Mouse (Mus musculus) limb, embryonic 11.5 days (tissue): ENCODE measurements around the gene Psmb7. TPM values are rescaled to one million over a fixed set of nuclear protein-coding genes. Genes with fewer than 3 reads are reported as not detected.

ENCODE experiments used
- ATAC-seq: fragments of 200-750 bp; cut with Nextera tagmentation; 2 replicates; pipeline ENCODE4 v1.8.0; 2017; ENCODE audit warnings: low read depth; ENCODE audit not compliant: insufficient number of reproducible peaks, low FRiP score, low TSS enrichment
- DNase-seq: peaks from one replicate; pipeline ENCODE4 v3.0.0-alpha.2; 2015; ENCODE audit warnings: low spot score
- H3K27ac ChIP-seq: fragments of 300-500 bp; sonication (generic); replicated peaks from 2 replicates; pipeline ENCODE4 v1.5.1; 2014; ENCODE audit warnings: low read depth, mild to moderate bottlenecking, low read length
- H3K27me3 ChIP-seq: fragments of 300-500 bp; sonication (generic); 2 replicates; pipeline ENCODE4 v1.6.1; 2014; ENCODE audit warnings: mild to moderate bottlenecking, low read length, mixed read lengths; ENCODE audit not compliant: control insufficient read depth, insufficient read depth
- H3K36me3 ChIP-seq: fragments of 300-500 bp; sonication (generic); 2 replicates; pipeline ENCODE4 v1.6.1; 2014; ENCODE audit warnings: mild to moderate bottlenecking, low read length, moderate library complexity, mixed read lengths; ENCODE audit not compliant: control insufficient read depth, insufficient read depth
- H3K4me1 ChIP-seq: fragments of 300-500 bp; sonication (generic); 2 replicates; pipeline ENCODE4 v1.6.1; 2014; ENCODE audit warnings: low read length, mixed read lengths; ENCODE audit not compliant: control insufficient read depth, insufficient read depth
- H3K4me2 ChIP-seq: fragments of 300-500 bp; sonication (generic); 2 replicates; pipeline ENCODE4 v1.6.1; 2014; ENCODE audit warnings: low read depth, mild to moderate bottlenecking, moderate library complexity; ENCODE audit not compliant: severe bottlenecking
- H3K4me3 ChIP-seq: fragments of 300-500 bp; sonication (generic); 2 replicates; pipeline ENCODE4 v1.5.1; 2014; ENCODE audit warnings: low read depth, low read length
- H3K9ac ChIP-seq: fragments of 300-500 bp; sonication (generic); 2 replicates; pipeline ENCODE4 v1.6.1; 2014; ENCODE audit warnings: mild to moderate bottlenecking, low read length
- H3K9me3 ChIP-seq: fragments of 300-500 bp; sonication (generic); 2 replicates; pipeline ENCODE4 v1.6.1; 2016; ENCODE audit warnings: low read length; ENCODE audit not compliant: control insufficient read depth
- WGBS: fragments of 180-500 bp; shearing (Covaris S2); extraction: QIAGEN DNeasy Blood & Tissue Kit; methylation state at CpG from one replicate; pipeline ENCODE4 v1.1.7; 2014; 5-methylcytosine and 5-hydroxymethylcytosine counted together
- polyA plus RNA-seq: library from polyadenylated mRNA; unstranded; fragments of >200 nt; fragmentation: Nextera tagmentation; extraction: Ambion mirVana; gene quantifications from 2 replicates; pipeline ENCODE4 v1.2.1, GENCODE M21; 2014

Psmb7 gene
- polyA plus RNA-seq, 1 experiment from 2014 or later, result 366 TPM

DNA sequence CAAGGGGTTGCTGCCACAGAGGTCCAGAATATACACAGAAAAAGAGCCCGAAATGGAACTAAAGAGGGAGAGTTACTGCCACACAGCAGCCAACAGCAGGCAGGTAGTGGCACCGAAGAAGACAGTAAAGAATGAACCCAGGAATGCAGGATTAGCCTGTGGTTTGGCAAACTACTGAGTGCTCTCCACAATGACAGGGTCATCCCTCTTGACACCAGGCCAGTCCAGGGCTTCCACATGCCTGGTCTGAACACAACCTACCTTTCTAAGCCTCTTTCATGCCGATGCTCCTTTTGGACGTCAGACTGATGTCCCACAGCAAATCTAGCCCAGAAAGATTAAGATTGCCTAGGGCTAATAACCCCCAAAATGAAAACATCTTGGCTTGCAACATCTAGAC is 15.1 kb downstream of the Psmb7 start:
- DNase-seq (no peak), ATAC-seq (no peak)
- Histone ChIP-seq H3K36me3 (peaks cover 17% of the 10 kb centered on the region), H3K4me1 (no peaks in the 10 kb centered on the region), H3K4me3 (no peak overlapping the region), H3K4me2 (no peak overlapping the region), H3K9me3 (no peaks in the 10 kb centered on the region), H3K27me3 (no peaks in the 10 kb centered on the region), H3K27ac (no peak overlapping the region), H3K9ac (no peak overlapping the region)
- 95% methylated on average over 4 of the region's 4 CpGs for WGBS

DNA sequence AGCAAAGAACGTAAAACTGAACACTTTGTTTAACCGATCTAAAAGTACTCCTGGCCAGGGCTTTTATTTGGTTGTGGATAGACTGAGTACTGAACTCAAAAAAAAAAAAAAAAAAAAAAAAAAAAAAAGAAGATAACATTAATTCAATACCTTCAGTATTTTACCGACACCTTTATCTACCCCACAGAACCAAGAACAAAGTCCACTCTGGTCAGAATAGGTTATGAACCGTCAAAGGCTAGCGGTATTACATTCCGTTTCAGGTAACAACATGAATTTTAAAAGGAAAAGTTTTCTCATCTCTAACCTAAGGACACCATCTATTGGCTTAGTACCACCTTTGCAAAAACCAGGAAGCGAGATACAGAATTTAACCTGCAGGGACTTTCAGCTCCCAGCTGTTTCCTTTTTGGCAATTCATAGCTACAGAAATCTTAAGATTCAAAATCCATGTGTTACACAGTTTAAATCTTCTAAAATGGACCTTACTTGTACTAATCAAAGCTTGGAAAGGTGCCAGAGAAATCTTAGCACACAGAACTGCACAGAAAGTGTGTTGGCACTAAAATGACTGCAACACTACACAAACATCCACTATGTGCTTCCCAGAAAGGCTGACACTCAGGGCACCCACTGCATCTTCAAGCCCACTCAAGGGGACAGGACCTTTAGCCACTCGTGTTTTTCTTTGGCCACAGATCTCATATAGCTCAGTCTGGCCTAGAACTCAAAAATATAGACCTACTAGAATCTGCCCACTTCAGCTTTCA is 19.9 kb downstream of the Psmb7 start:
- WGBS, result 92% methylated on average over 8 of the region's 8 CpGs
- Histone ChIP-seq H3K4me3 (no peak overlapping the region), H3K27ac (no peak overlapping the region), H3K36me3 (peaks cover 7% of the 10 kb centered on the region), H3K9me3 (no peaks in the 10 kb centered on the region), H3K27me3 (no peaks in the 10 kb centered on the region), H3K4me1 (no peaks in the 10 kb centered on the region), H3K4me2 (no peak overlapping the region), H3K9ac (no peak overlapping the region)
- ATAC-seq (no peak), DNase-seq (no peak)

DNA sequence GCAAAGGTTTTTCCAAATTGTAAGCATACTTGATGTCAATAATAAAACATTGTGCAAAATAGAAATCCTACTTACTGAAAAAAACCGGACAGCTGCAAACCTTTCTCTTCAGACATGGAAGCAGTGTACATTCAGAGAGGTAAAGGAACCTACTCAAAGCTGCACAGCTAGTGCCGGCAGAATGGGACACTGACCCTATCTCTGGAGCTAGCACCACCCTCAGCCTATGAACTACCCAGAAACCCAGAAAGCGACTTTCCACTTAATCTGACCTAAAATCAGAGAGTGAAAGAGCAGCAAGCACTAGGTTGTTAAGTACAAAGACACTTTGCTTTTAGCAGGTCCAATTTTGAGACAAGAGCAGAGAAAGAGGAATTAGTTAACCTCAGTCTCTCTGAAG is 20.5 kb downstream of the Psmb7 start:
- Histone ChIP-seq H3K27me3 (no peaks in the 10 kb centered on the region), H3K27ac (no peak overlapping the region), H3K36me3 (peaks cover under 1% of the 10 kb centered on the region), H3K4me3 (no peak overlapping the region), H3K9me3 (no peaks in the 10 kb centered on the region), H3K4me1 (no peaks in the 10 kb centered on the region), H3K4me2 (no peak overlapping the region), H3K9ac (no peak overlapping the region)
- WGBS, result 86% methylated on average over 3 of the region's 3 CpGs
- ATAC-seq (no peak), DNase-seq (no peak)

DNA sequence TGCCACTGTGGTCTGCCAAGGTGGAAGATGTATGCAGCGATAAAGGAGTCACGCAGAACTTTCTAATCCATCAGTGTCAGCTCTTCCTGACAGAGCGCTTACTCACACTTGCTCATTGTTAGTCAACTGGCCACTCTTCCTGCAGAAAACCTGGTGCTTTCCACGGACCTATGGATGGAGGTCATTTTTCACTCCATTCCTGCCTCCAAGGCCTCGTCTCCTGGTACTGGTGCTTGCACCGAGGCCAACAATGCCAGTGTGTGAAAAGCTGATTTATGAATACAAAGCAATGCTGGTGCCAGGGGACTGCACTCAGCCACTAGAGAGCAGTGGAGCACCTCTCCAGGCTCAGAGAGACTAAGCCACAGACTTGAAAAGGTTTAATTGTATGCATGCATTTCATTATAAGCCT is 22.3 kb downstream of the Psmb7 start:
- Histone ChIP-seq H3K27ac (no peak overlapping the region), H3K36me3 (peaks cover 3% of the 10 kb centered on the region), H3K9me3 (no peaks in the 10 kb centered on the region), H3K4me1 (no peaks in the 10 kb centered on the region), H3K4me2 (no peak overlapping the region), H3K4me3 (no peak overlapping the region), H3K27me3 (no peaks in the 10 kb centered on the region), H3K9ac (no peak overlapping the region)
- ATAC-seq (no peak), DNase-seq (no peak)
- 86% methylated on average over 6 of the region's 6 CpGs for WGBS

DNA sequence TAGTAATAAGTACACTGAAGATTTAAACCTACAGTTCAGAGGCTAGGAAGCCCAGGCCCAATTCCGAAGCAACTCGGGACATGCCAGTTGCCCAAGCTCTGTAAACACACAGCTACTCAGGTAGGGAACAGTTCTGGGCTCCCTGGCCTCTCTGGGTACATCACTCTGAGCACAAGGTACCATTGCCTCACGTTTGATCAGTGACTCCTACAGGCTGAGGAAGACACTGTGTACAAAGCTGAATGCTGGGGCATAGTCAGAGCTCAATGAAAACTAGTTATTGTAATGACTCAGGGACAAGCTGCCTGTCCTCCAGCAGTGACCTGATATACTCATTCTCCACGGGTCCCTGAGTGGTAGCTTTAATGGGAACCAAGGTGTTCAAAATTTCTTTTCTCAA is 22.8 kb downstream of the Psmb7 start:
- DNase-seq (no peak), ATAC-seq (no peak)
- no peak overlapping the region for H3K4me2 ChIP-seq
- no peaks in the 10 kb centered on the region for H3K27me3 ChIP-seq
- no peak overlapping the region for H3K27ac ChIP-seq
- no peak overlapping the region for H3K4me3 ChIP-seq
- no peaks in the 10 kb centered on the region for H3K9me3 ChIP-seq
- no peak overlapping the region for H3K9ac ChIP-seq
- H3K4me1 ChIP-seq, result no peaks in the 10 kb centered on the region
- 86% methylated on average over 4 of the region's 4 CpGs for WGBS
- H3K36me3 ChIP-seq, result peaks cover 3% of the 10 kb centered on the region

DNA sequence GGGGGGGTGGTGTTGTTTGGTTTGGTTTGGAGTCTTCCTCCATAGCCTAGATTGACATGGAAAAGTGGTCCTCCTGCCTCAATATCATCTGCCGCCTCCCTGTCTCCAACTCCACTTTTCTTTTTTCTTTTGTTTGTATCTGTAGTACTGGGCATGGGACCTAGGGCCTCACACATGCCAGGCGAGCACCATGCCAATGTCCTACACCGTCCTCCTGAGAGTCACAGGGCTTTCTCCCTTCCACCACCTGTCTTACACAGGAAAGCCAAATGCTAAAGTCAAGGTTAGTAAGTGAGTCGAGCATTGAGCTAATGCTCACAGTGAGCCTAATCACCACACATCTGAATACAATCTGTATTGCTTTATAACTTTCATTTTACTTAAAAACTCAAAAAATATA is 24.1 kb downstream of the Psmb7 start:
- DNase-seq, result no peak
- Histone ChIP-seq H3K36me3 (peaks cover 6% of the 10 kb centered on the region), H3K4me1 (no peaks in the 10 kb centered on the region), H3K9me3 (no peaks in the 10 kb centered on the region), H3K27ac (no peak overlapping the region), H3K4me2 (no peak overlapping the region), H3K4me3 (no peak overlapping the region), H3K27me3 (no peaks in the 10 kb centered on the region), H3K9ac (no peak overlapping the region)
- WGBS, result 92% methylated on average over 4 of the region's 4 CpGs
- ATAC-seq, result no peak

DNA sequence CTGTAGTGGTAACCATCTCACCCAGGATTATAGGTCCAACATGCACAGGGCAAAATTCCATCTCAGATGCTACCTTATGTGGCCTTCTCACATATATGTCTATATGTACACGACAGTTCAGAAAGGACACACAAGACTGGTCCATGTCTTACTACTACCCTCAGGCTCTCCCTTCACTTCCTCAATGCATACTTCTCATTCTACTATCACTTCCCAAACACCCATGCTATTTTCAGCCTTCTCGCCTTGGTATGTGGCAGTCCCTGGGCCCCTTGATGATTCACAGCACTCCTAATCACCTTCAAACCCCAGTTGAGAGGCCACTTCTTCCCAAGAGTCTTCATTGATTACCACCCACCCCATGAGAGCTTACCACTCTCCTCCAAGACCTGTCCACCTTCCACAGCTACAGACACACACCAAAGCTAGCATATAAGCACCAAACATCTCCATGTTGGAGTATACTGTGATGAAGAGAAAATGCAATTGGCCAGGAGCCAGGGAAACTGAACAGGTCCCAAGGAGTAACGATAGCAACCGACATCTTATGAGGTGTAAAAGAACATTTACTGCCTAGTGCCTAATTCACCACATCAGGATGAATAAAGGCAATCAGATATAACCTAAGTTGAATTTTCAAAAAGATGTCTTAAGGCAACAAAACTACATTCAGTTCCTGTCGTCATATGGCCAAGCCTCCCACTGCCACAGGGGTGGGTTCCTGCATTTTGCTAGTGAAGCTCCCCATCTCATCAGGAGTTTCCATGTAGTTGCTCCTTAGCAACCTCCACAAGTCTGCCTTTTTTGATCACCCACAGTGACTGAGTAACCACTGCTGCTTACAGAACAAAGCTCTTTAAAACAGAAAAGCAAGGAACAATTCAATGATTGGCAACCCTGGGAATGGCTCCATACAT is 26.7 kb downstream of the Psmb7 start:
- no peak for ATAC-seq
- no peak overlapping the region for H3K4me2 ChIP-seq
- 88% methylated on average over 5 of the region's 5 CpGs for WGBS
- no peak overlapping the region for H3K4me3 ChIP-seq
- no peaks in the 10 kb centered on the region for H3K9me3 ChIP-seq
- no peak overlapping the region for H3K9ac ChIP-seq
- no peak overlapping the region for H3K27ac ChIP-seq
- no peaks in the 10 kb centered on the region for H3K27me3 ChIP-seq
- H3K4me1 ChIP-seq, result no peaks in the 10 kb centered on the region
- peaks cover 6% of the 10 kb centered on the region for H3K36me3 ChIP-seq
- no peak for DNase-seq

DNA sequence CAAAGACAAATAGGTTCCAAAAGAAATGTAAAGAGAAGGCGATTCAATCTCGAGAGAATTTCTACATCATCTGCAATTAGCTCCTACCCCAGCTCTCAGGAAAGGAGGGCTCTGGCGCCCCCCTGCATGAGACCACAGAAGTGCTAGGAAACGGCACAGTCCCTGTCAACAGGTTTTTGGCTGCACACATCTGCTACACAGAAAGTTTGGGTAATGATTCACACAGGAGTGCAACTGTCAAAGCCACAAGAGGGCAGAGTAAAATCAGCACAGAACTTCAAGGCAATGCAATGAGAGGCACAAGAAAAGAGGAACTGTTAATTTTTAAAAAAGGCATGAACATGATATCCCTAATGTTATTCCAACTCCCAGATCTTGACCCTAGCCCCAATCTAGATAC is 27.8 kb downstream of the Psmb7 start:
- ATAC-seq, result no peak
- Histone ChIP-seq H3K27ac (no peak overlapping the region), H3K9ac (no peak overlapping the region), H3K4me3 (no peak overlapping the region), H3K4me2 (no peak overlapping the region), H3K36me3 (peaks cover 6% of the 10 kb centered on the region), H3K27me3 (no peaks in the 10 kb centered on the region), H3K4me1 (no peaks in the 10 kb centered on the region), H3K9me3 (no peaks in the 10 kb centered on the region)
- DNase-seq, result no peak
- WGBS, result 64% methylated on average over 4 of the region's 4 CpGs
